Mouse (Mus musculus): ENCODE data around the gene Slc4a4.

The Slc4a4 gene

GRCm38 (mm10) chr5:88886668-88887555, at the start of gene Slc4a4:
Slc4a4 (plus strand) TSS chr5:88886818.
- no peak for DNase-seq (ENCODE audit: low spot score in 2 of 2)

- DNase-seq (ENCODE audit: low spot score in 2 of 2) = no peak
Observed at GRCm38 (mm10) chr5:88840080-88840798, 46.4 kb upstream of the Slc4a4 start.

DNA sequence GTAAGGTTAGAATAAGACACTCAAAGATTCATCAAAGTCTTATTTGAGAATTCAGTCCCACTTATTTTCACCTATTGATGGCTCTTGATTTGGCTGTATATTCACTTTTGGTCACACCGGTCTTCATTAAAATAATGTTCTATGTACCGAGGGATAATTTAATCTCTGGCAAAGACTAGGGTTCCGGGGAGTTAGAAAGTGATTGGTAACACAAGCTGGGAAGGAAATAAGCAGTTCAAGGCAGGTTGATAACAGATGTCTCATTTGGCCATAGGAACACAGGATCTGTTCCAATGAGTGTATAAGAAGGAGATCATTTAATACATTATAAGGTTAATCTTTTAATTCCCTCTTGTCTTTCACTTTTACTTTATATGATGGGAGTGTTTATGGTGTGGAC, 29.3 kb upstream of the Slc4a4 start:
- DNase-seq (ENCODE audit: low spot score in 2 of 2) = no peak

DNA sequence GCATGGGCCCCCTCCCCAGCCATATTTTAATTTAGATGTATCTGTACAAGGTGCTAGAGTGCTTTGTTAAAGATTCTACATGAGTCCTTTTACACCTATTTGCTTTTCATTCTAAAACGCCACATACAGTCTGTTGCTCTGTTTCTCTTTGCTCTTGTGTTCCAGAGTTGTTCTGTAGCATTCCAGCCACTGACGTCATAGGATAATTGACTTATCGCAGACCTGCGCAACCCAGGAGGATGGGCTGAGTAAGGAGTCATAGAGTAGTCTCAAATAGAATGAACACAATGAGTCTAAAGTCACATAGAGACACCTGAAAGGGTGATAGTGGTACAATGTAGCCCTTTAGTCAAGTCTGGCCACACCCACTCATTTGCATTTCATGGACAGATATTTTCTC, 28.8 kb upstream of the Slc4a4 start:
- no peak for DNase-seq (ENCODE audit: low spot score in 2 of 2)

GRCm38 (mm10) chr5:88858226-88858625, 28.4 kb upstream of the Slc4a4 start:
- no peak for DNase-seq (ENCODE audit: low spot score in 2 of 2)

- DNase-seq (ENCODE audit: low spot score in 2 of 2) = no peak
Observed at GRCm38 (mm10) chr5:88862163-88862562, 24.5 kb upstream of the Slc4a4 start.

- no peak for DNase-seq (ENCODE audit: low spot score in 2 of 2)
Observed at GRCm38 (mm10) chr5:88862794-88863193, 23.8 kb upstream of the Slc4a4 start.

- DNase-seq (ENCODE audit: low spot score in 2 of 2) = no peak
Observed at GRCm38 (mm10) chr5:88884101-88884500, 2.5 kb upstream of the Slc4a4 start.

GRCm38 (mm10) chr5:88885503-88885902, 1.1 kb upstream of the Slc4a4 start:
- no peak for DNase-seq (ENCODE audit: low spot score in 2 of 2)

DNA sequence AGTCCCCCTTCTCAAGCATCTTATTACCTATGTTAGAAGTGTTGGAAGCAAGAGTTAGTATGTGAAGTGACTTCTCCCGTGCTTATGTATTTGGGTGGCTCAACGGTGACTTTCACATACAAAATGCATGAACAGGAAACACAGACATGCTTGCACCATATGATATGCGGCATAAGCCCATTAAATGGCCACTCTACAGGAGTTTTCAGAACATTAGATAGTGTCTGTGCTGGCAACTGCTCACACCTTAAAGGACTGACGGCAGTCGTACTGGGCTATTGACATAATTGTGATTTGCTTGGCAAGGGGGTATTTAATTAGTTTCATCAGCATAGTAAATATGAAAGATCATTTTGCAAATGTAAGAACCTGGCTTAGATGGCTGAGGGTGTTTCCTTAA, 674 bp upstream of the Slc4a4 start:
- DNase-seq (ENCODE audit: low spot score in 2 of 2) = no peak

- DNase-seq (ENCODE audit: low spot score in 2 of 2) = no peak
Observed at GRCm38 (mm10) chr5:88886349-88886667, 310 bp upstream of the Slc4a4 start.

DNA sequence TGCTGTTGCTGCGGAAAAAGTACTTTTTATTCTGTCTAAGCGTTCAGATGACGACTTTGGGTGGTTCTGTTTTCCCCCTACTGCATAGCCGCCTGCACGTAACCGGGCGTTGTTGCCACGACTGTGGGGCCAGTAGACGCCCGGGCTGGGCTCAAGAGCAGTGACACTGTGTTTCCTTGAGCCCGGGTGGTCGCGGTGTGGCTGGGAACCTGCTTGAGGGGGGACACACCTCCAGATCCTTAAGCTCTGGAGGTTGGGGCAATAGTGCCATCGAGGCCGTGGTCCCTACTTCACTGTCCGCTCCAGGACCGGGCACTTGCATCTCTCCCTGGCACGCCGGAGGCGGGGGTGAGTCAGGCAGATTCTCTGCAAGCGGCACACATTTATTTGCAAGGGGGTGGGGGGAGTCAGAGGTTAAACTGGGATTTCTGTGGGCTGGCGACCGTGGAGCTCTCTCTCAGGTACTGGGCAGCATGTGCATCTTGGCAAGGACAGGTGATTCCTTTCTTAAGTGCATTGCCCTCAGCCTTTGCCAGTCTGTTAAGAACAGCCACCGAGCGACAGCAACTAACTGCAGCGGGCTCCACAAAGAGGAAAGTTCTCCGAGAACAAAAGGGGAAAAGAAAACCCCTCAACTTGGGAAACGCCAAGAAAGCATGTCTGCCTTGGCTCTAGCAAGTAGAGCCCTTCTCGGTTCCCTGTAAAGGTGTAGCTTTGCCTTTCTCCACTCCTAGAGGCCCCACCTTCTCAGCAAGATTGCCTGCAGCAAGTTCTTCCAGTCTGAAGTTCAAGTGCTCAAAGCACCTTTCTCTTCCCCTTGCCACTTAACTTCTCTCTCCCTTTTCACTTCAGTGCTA, 1.2 kb downstream of the Slc4a4 start:
- DNase-seq (ENCODE audit: low spot score in 2 of 2) = no peak

GRCm38 (mm10) chr5:88888413-88888700, 1.7 kb downstream of the Slc4a4 start:
- no peak for DNase-seq (ENCODE audit: low spot score in 2 of 2)

DNA sequence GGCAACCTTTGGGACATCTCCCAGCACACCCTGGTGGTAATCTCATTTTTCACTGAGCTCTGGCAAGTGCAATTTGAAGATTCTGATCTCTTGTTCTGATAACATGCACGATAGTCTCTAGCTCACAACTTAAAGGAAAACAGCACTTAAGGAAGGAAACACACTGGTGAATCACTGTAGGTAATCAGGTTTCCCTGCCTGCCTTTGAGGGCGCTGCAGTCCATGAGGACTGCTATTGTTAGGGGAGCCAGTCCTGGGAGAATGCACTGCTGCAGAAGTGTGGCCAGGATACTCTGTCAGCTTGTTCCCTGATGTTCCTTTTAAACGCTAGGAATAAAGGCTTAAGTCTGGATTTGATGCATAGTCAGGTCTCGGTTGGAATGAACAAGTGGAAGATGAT, 2.7 kb downstream of the Slc4a4 start:
- DNase-seq (ENCODE audit: low spot score in 2 of 2) = no peak

GRCm38 (mm10) chr5:88890146-88890545, 3.5 kb downstream of the Slc4a4 start:
- no peak for DNase-seq (ENCODE audit: low spot score in 2 of 2)

GRCm38 (mm10) chr5:88896574-88896973, 10.0 kb downstream of the Slc4a4 start:
- no peak for DNase-seq (ENCODE audit: low spot score in 2 of 2)

DNA sequence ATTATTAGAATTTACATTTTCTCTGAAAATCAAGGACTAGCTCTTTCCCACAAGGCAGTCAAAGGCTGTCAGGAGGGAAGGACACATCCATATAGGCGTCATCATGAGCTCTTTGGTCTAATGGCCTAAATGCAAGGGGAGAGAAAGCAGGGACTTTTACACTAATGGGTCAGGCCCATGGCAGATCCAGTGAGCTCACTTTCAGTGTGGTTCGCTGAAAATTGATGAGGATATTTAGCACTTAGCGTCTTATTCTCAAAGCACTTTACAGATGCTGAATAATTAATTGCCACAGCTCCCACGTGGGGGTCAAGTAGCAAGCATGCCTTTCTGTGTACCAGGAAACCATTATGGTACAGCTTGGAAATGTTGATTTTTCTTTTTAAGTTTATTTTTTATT, 16.5 kb downstream of the Slc4a4 start:
- no peak for DNase-seq (ENCODE audit: low spot score in 2 of 2)

GRCm38 (mm10) chr5:88903526-88903925, 16.9 kb downstream of the Slc4a4 start:
- DNase-seq (ENCODE audit: low spot score in 2 of 2) = no peak

DNA sequence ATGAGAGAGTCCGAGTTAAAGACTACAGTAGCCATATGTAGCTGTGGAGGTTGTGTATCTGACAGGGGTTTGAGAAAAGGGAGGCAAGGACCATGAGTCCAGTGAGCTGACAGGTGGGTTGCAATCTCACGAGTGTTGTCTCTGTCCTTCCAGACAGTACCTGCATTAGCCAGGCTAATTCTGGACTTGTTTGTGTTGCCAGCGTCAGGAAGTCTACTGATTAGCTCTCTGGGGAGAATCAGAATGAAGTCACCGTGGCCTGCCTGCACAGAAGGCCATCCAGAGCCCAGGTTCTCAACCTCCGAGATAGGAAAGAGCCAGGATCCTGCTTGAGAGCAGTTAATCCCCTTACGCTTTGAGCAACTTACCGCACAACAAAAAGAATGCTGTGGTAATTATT, 18.2 kb downstream of the Slc4a4 start:
- DNase-seq (ENCODE audit: low spot score in 2 of 2) = no peak

- no peak for DNase-seq (ENCODE audit: low spot score in 2 of 2)
Observed at GRCm38 (mm10) chr5:88907615-88908014, 21.0 kb downstream of the Slc4a4 start.

DNA sequence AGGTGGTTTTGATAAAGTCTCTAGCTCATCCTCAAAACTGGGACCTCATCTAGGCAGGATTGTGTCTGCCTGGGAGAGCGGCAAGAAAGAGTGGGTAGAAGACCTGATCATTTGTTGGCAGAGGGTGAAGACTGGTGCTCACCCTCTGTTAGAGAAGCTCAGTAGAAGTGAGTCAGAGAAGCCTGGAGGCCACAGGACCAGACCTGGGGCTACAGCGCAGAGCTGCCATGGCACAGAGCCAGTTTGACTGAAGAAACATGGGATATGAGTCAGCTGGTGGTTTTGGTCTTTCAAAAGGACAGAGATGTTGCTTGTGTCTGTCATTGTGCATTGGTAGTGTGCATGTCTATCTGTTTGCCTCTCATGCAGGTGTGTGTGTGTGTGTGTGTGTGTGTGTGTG, 26.0 kb downstream of the Slc4a4 start:
- DNase-seq (ENCODE audit: low spot score in 2 of 2) = no peak

DNA sequence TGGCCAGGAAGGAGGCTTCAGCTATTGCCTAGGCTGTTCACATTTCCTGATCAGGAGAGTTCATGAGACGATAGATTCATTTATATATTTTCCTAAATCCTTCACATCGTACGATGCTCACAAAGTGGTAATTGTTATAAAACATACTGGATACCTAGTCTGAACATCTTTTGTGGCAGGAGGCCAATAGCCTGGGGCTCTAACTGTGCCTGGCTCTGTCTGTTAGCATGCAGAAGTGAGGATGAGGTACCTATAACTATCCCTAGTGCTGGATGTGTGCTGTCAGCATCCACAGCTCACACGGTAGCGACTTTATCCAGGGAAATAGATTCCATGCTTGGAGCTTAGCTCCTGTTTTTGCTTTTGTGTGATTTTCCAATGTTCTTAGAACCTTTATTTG, 28.5 kb downstream of the Slc4a4 start:
- no peak for DNase-seq (ENCODE audit: low spot score in 2 of 2)
